Mouse (Mus musculus) heart, embryonic 13.5 days (tissue): ENCODE measurements around the gene E130114P18Rik. TPM values are rescaled to one million over a fixed set of nuclear protein-coding genes. Genes with fewer than 3 reads are reported as not detected.

ENCODE experiments used
- ATAC-seq: fragments of 200-750 bp; cut with Nextera tagmentation; 2 replicates; pipeline ENCODE4 v1.8.0; 2017; ENCODE audit warnings: moderate TSS enrichment; ENCODE audit not compliant: insufficient number of reproducible peaks, low FRiP score, low TSS enrichment; ENCODE audit errors: extremely low read depth
- H3K27ac ChIP-seq: fragments of 300-500 bp; sonication (generic); replicated peaks from 2 replicates; pipeline ENCODE4 v1.5.1; 2015; ENCODE audit warnings: moderate library complexity, mild to moderate bottlenecking, inconsistent platforms
- H3K27me3 ChIP-seq: fragments of 300-500 bp; sonication (generic); replicated peaks from 2 replicates; pipeline ENCODE4 v1.6.1; 2015; ENCODE audit warnings: mild to moderate bottlenecking, inconsistent platforms
- H3K36me3 ChIP-seq: fragments of 300-500 bp; sonication (generic); 2 replicates; pipeline ENCODE4 v1.6.1; 2015; ENCODE audit warnings: mild to moderate bottlenecking, inconsistent platforms
- H3K4me1 ChIP-seq: fragments of 300-500 bp; sonication (generic); 2 replicates; pipeline ENCODE4 v1.6.1; 2015; ENCODE audit warnings: inconsistent platforms
- H3K4me2 ChIP-seq: fragments of 300-500 bp; sonication (generic); 2 replicates; pipeline ENCODE4 v1.6.1; 2015; ENCODE audit warnings: inconsistent platforms, mild to moderate bottlenecking, moderate library complexity
- H3K4me3 ChIP-seq: fragments of 300-500 bp; sonication (generic); 2 replicates; pipeline ENCODE4 v1.5.1; 2015; ENCODE audit warnings: moderate library complexity, mild to moderate bottlenecking, inconsistent platforms
- H3K9ac ChIP-seq: fragments of 300-500 bp; sonication (generic); 2 replicates; pipeline ENCODE4 v1.6.1; 2015; ENCODE audit warnings: inconsistent platforms, mild to moderate bottlenecking, moderate library complexity
- H3K9me3 ChIP-seq: fragments of 300-500 bp; sonication (generic); 2 replicates; pipeline ENCODE4 v1.6.1; 2016; ENCODE audit warnings: inconsistent platforms
- WGBS: fragments of 180-500 bp; shearing (Covaris S2); methylation state at CpG from one replicate; pipeline ENCODE4 v1.1.7; 2015; ENCODE audit warnings: mixed read lengths; 5-methylcytosine and 5-hydroxymethylcytosine counted together
- polyA plus RNA-seq: library from polyadenylated mRNA; unstranded; fragments of >200 nt; fragmentation: Nextera tagmentation; extraction: Ambion mirVana; gene quantifications from 2 replicates; pipeline ENCODE4 v1.2.1, GENCODE M21; 2015

The E130114P18Rik gene
- polyA plus RNA-seq, 1 experiment from 2014 or later: 0.48 TPM

- H3K27ac ChIP-seq: peak overlapping the region; percentile 46
Observed at GRCm38 (mm10) chr4:97664738-97665427, 113.0 kb downstream of the E130114P18Rik start.

GRCm38 (mm10) chr4:97663922-97664321 lies 114.0 kb downstream of the E130114P18Rik start:
- Histone ChIP-seq H3K4me2 (no peak overlapping the region), H3K9me3 (no peaks in the 10 kb centered on the region), H3K36me3 (no peaks in the 10 kb centered on the region), H3K27ac (no peak overlapping the region), H3K27me3 (no peaks in the 10 kb centered on the region), H3K4me3 (no peak overlapping the region), H3K4me1 (peaks cover 14% of the 10 kb centered on the region; the same call in 1 of the 2 replicates), H3K9ac (no peak overlapping the region)
- WGBS: 84% methylated on average over 6 of the region's 6 CpGs
- no peak for ATAC-seq

More at GRCm38 (mm10) chr4:97664738-97665427, 113.0 kb downstream of the E130114P18Rik start:
- 46% methylated on average over 7 of the region's 7 CpGs for WGBS
- ATAC-seq: no peak
- Histone ChIP-seq H3K36me3 (no peaks in the 10 kb centered on the region), H3K9me3 (no peaks in the 10 kb centered on the region), H3K4me3 (no peak overlapping the region), H3K27me3 (no peaks in the 10 kb centered on the region), H3K9ac (0 out of 2 replicates have a peak overlapping the region, but pooled peaks have one; percentile 50), H3K4me1 (peaks cover 12% of the 10 kb centered on the region; the same call in 1 of the 2 replicates), H3K4me2 (no peak overlapping the region)

- H3K36me3 ChIP-seq: no peaks in the 10 kb centered on the region
- H3K27me3 ChIP-seq: no peaks in the 10 kb centered on the region
- no peak overlapping the region for H3K9ac ChIP-seq
- 63% methylated on average over 11 of the region's 11 CpGs for WGBS
- H3K4me2 ChIP-seq: no peak overlapping the region
- H3K27ac ChIP-seq: no peak overlapping the region
- H3K4me3 ChIP-seq: no peak overlapping the region
- peaks cover 19% of the 10 kb centered on the region; the same call in 1 of the 2 replicates for H3K4me1 ChIP-seq
- no peaks in the 10 kb centered on the region for H3K9me3 ChIP-seq
- no peak for ATAC-seq
Observed at GRCm38 (mm10) chr4:97662841-97663240, 115.0 kb downstream of the E130114P18Rik start.

GRCm38 (mm10) chr4:97661611-97662273 lies 116.1 kb downstream of the E130114P18Rik start:
- ATAC-seq: no peak
- H3K9me3 ChIP-seq: no peaks in the 10 kb centered on the region
- no peak overlapping the region for H3K4me2 ChIP-seq
- no peaks in the 10 kb centered on the region for H3K36me3 ChIP-seq
- H3K4me3 ChIP-seq: no peak overlapping the region
- H3K27ac ChIP-seq: no peak overlapping the region
- no peaks in the 10 kb centered on the region for H3K27me3 ChIP-seq
- peaks cover 19% of the 10 kb centered on the region; the same call in 1 of the 2 replicates for H3K4me1 ChIP-seq
- WGBS: 84% methylated on average over 10 of the region's 10 CpGs
- no peak overlapping the region for H3K9ac ChIP-seq

GRCm38 (mm10) chr4:97657586-97657985 lies 120.3 kb downstream of the E130114P18Rik start:
- Histone ChIP-seq H3K4me1 (peaks cover 7% of the 10 kb centered on the region; the same call in 1 of the 2 replicates), H3K36me3 (no peaks in the 10 kb centered on the region), H3K27me3 (no peaks in the 10 kb centered on the region), H3K9me3 (no peaks in the 10 kb centered on the region), H3K4me3 (no peak overlapping the region), H3K27ac (no peak overlapping the region), H3K9ac (no peak overlapping the region), H3K4me2 (no peak overlapping the region)
- WGBS: 70% methylated on average over 3 of the region's 3 CpGs
- no peak for ATAC-seq

GRCm38 (mm10) chr4:97649626-97650015 lies 128.3 kb downstream of the E130114P18Rik start:
- no peaks in the 10 kb centered on the region for H3K27me3 ChIP-seq
- ATAC-seq: no peak
- peak overlapping the region; percentile 56; the same call in 1 of the 2 replicates for H3K4me2 ChIP-seq
- no peaks in the 10 kb centered on the region for H3K36me3 ChIP-seq
- no peak overlapping the region for H3K9ac ChIP-seq
- peak overlapping the region; percentile 69 for H3K27ac ChIP-seq
- peaks cover 22% of the 10 kb centered on the region for H3K4me1 ChIP-seq
- H3K4me3 ChIP-seq: no peak overlapping the region
- 60% methylated on average over 5 of the region's 5 CpGs for WGBS
- H3K9me3 ChIP-seq: no peaks in the 10 kb centered on the region

- Histone ChIP-seq H3K27me3 (no peaks in the 10 kb centered on the region), H3K4me3 (peak overlapping the region; percentile 2; the same call in 1 of the 2 replicates), H3K9me3 (no peaks in the 10 kb centered on the region), H3K4me2 (peak overlapping the region; percentile 56), H3K4me1 (peaks cover 22% of the 10 kb centered on the region), H3K36me3 (no peaks in the 10 kb centered on the region), H3K27ac (peak overlapping the region; percentile 69), H3K9ac (peak overlapping the region; percentile 30; the same call in 1 of the 2 replicates)
- 18% methylated on average over 11 of the region's 11 CpGs for WGBS
- ATAC-seq: no peak
Observed at GRCm38 (mm10) chr4:97648825-97649625, 128.9 kb downstream of the E130114P18Rik start.

- Histone ChIP-seq H3K4me3 (no peak overlapping the region), H3K27me3 (no peaks in the 10 kb centered on the region), H3K9me3 (no peaks in the 10 kb centered on the region), H3K4me1 (peaks cover 22% of the 10 kb centered on the region), H3K36me3 (no peaks in the 10 kb centered on the region), H3K27ac (no peak overlapping the region), H3K9ac (no peak overlapping the region), H3K4me2 (no peak overlapping the region)
- 80% methylated on average over 2 of the region's 2 CpGs for WGBS
- no peak for ATAC-seq
Observed at GRCm38 (mm10) chr4:97648436-97648707, 129.5 kb downstream of the E130114P18Rik start.

GRCm38 (mm10) chr4:97647700-97648435 lies 130.0 kb downstream of the E130114P18Rik start:
- Histone ChIP-seq H3K9me3 (no peaks in the 10 kb centered on the region), H3K27ac (no peak overlapping the region), H3K36me3 (no peaks in the 10 kb centered on the region), H3K4me3 (no peak overlapping the region), H3K27me3 (no peaks in the 10 kb centered on the region), H3K9ac (no peak overlapping the region), H3K4me2 (no peak overlapping the region), H3K4me1 (peaks cover 22% of the 10 kb centered on the region)
- no peak for ATAC-seq
- 76% methylated on average over 15 of the region's 15 CpGs for WGBS

GRCm38 (mm10) chr4:97647236-97647635 lies 130.6 kb downstream of the E130114P18Rik start:
- WGBS: 80% methylated on average over 4 of the region's 4 CpGs

GRCm38 (mm10) chr4:97640385-97640784 lies 137.5 kb downstream of the E130114P18Rik start:
- Histone ChIP-seq H3K27me3 (no peaks in the 10 kb centered on the region), H3K27ac (no peak overlapping the region), H3K36me3 (no peaks in the 10 kb centered on the region), H3K9me3 (no peaks in the 10 kb centered on the region), H3K4me1 (peaks cover 15% of the 10 kb centered on the region), H3K4me3 (no peak overlapping the region), H3K4me2 (no peak overlapping the region), H3K9ac (no peak overlapping the region)
- no peak for ATAC-seq
- 24% methylated on average over 3 of the region's 3 CpGs for WGBS

More at GRCm38 (mm10) chr4:97647236-97647635, 130.6 kb downstream of the E130114P18Rik start:
- peaks cover 22% of the 10 kb centered on the region for H3K4me1 ChIP-seq
- H3K36me3 ChIP-seq: no peaks in the 10 kb centered on the region
- no peaks in the 10 kb centered on the region for H3K9me3 ChIP-seq
- H3K4me2 ChIP-seq: no peak overlapping the region
- H3K4me3 ChIP-seq: no peak overlapping the region
- no peak overlapping the region for H3K27ac ChIP-seq
- no peak overlapping the region for H3K9ac ChIP-seq
- H3K27me3 ChIP-seq: no peaks in the 10 kb centered on the region
- ATAC-seq: no peak
